Mouse (Mus musculus) forebrain, postnatal 0 days (tissue): ENCODE data around the gene Cacna2d1. TPM values are rescaled to one million over a fixed set of nuclear protein-coding genes. Genes with fewer than 3 reads are reported as not detected.

Experiments used
- ATAC-seq: fragments of 200-750 bp; cut with Nextera tagmentation; 2 replicates; pipeline ENCODE4 v1.8.0; 2017; ENCODE audit warnings: mild to moderate bottlenecking, moderate library complexity
- DNase-seq: peaks from one replicate; pipeline ENCODE4 v3.0.0-alpha.2; 2015
- H3K27ac ChIP-seq: fragments of 300-500 bp; sonication (generic); 2 replicates; pipeline ENCODE4 v1.5.1; 2014; ENCODE audit warnings: low read depth, mild to moderate bottlenecking, antibody characterized with exemption, low read length, moderate library complexity, mixed read lengths
- H3K27me3 ChIP-seq: fragments of 300-500 bp; sonication (generic); 2 replicates; pipeline ENCODE4 v1.6.1; 2014; ENCODE audit warnings: mild to moderate bottlenecking, low read length, mixed read lengths; ENCODE audit not compliant: insufficient read depth
- H3K36me3 ChIP-seq: fragments of 300-500 bp; sonication (generic); 2 replicates; pipeline ENCODE4 v1.6.1; 2014; ENCODE audit warnings: mild to moderate bottlenecking, moderate library complexity; ENCODE audit not compliant: insufficient read depth
- H3K4me1 ChIP-seq: fragments of 300-500 bp; sonication (generic); 2 replicates; pipeline ENCODE4 v1.6.1; 2014; ENCODE audit warnings: antibody characterized with exemption; ENCODE audit not compliant: insufficient read depth
- H3K4me2 ChIP-seq: fragments of 300-500 bp; sonication (generic); 2 replicates; pipeline ENCODE4 v1.6.1; 2014; ENCODE audit warnings: low read depth, mild to moderate bottlenecking, moderate library complexity
- H3K4me3 ChIP-seq: fragments of 300-500 bp; sonication (generic); 2 replicates; pipeline ENCODE4 v1.5.1; 2014; ENCODE audit warnings: low read depth, low read length, mixed read lengths
- H3K9ac ChIP-seq: fragments of 300-500 bp; sonication (generic); 2 replicates; pipeline ENCODE4 v1.6.1; 2014; ENCODE audit warnings: mild to moderate bottlenecking
- H3K9me3 ChIP-seq: fragments of 300-500 bp; sonication (generic); 2 replicates; pipeline ENCODE4 v1.6.1; 2016; ENCODE audit warnings: low read length
- CTCF ChIP-seq: sonication (generic); IDR thresholded peaks from 2 replicates; pipeline ENCODE4 v1.5.1; 2016; ENCODE audit warnings: antibody characterized with exemption, control low read depth, low read depth
- WGBS: fragments of 180-500 bp; shearing (Covaris S2); extraction: QIAGEN DNeasy Blood & Tissue Kit; methylation state at CpG from one replicate; pipeline ENCODE4 v1.1.7; 2014; 5-methylcytosine and 5-hydroxymethylcytosine counted together
- polyA plus RNA-seq: library from polyadenylated mRNA; unstranded; fragments of >200 nt; fragmentation: Nextera tagmentation; extraction: Ambion mirVana; gene quantifications from 2 replicates; pipeline ENCODE4 v1.2.1, GENCODE M21; 2015
- total RNA-seq: library from RNA; depleted of rRNA; stranded (reverse); fragments of >200 nt; gene quantifications from 2 replicates; pipeline ENCODE4 v1.2.3, GENCODE M21; 2014

Gene Cacna2d1
- total and polyA plus RNA-seq, 2 experiments from 2014 or later, result 28.5 to 80.4 TPM

- no peaks in the 10 kb centered on the region for H3K4me1 ChIP-seq
- H3K9ac ChIP-seq, result peak overlapping the region; percentile 93
- H3K4me2 ChIP-seq, result peak overlapping the region; percentile 81
- H3K9me3 ChIP-seq, result no peaks in the 10 kb centered on the region
- H3K36me3 ChIP-seq, result no peaks in the 10 kb centered on the region
- no peaks in the 10 kb centered on the region for H3K27me3 ChIP-seq
- DNase-seq (peak; percentile 75), ATAC-seq (peak; percentile 32)
- H3K4me3 ChIP-seq, result peak overlapping the region; percentile 72
- H3K27ac ChIP-seq, result peak overlapping the region; percentile 97
- 9% methylated on average over 17 of the region's 17 CpGs for WGBS
- TF ChIP-seq CTCF, result no peak
Observed at GRCm38 (mm10) chr5:15933581-15934375, 713 bp upstream of the Cacna2d1 start.

DNA sequence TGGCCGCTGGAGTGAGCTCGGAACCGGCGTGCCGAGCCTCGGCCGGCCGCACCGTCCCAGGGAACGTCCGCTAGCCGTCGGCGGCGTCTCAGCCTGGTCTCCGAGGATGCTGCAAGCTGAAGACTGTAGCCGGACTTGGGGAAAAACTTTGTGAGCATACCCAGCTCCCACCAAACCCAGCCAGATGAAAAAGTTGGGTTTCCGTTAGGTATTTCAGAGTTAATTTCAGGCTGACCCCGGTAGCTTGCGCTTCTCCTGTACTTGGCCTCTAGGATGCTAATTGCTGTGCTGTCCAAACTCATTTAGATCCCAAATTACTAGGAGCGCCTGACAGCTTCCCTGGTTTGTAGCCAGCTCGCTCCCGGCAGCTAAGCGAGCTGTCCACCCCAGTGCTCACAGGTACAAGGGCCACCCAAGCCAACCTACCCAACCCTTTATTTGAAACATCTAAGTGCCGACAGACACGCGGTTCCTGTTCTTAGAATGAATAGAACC, 790 bp downstream of the Cacna2d1 start:
- ATAC-seq (0 out of 2 replicates have a peak, but pooled peaks have one; percentile 2), DNase-seq (peak; percentile 68)
- peak overlapping the region; percentile 93 for H3K9ac ChIP-seq
- H3K27me3 ChIP-seq, result no peaks in the 10 kb centered on the region
- peak overlapping the region; percentile 97 for H3K27ac ChIP-seq
- H3K4me2 ChIP-seq, result peak overlapping the region; percentile 81
- no peaks in the 10 kb centered on the region for H3K36me3 ChIP-seq
- no peaks in the 10 kb centered on the region for H3K9me3 ChIP-seq
- no peak for TF ChIP-seq CTCF
- peak overlapping the region; percentile 72 for H3K4me3 ChIP-seq
- no peaks in the 10 kb centered on the region for H3K4me1 ChIP-seq
- WGBS, result under 1% methylated on average over 27 of the region's 27 CpGs

DNA sequence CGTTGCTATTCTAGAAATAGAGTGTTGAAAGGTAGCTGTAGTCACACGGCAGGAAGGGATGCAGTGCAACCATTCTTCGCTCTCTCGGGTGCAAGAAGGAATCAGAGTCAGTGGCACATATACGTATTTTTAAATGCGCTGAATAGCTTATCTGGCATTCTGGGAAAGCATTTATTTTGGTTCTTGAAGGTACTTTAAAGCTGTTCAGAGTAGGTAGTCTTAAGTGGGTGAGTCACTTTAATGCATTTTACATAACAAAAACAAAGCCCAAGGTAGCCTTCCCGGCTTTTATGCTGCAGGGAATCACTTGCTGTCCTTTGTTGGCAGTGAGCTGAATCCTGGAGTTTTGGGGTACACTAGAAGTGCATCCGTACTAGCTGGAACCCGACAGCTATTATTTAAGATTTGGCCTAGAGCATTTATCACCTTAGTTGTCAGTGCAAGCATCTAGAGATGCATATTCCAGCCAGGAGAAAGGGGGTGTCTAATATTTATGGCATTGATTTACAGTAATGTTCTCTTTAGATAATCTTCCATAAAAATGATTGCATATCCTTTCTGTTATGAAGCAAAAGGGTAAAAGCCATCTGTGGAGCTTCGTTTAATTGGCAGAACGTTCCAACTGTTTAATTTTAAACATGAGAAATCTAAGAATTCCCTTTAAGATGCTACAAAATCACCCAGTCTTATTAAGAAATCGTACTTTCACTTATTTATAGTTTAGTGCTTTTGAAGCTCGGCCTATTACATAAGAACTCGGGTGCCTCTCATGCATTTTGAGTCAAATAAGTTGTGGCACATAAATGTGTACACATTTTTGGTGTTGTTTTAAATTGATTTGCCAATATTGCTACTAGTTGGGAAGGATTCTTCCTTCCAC, 1.6 kb downstream of the Cacna2d1 start:
- H3K27ac ChIP-seq, result peak overlapping the region; percentile 97
- peak overlapping the region; percentile 81 for H3K4me2 ChIP-seq
- TF ChIP-seq CTCF, result no peak
- no peak for DNase-seq
- no peak for ATAC-seq
- no peaks in the 10 kb centered on the region for H3K9me3 ChIP-seq
- peak overlapping the region; percentile 93 for H3K9ac ChIP-seq
- H3K4me1 ChIP-seq, result no peaks in the 10 kb centered on the region
- no peaks in the 10 kb centered on the region for H3K36me3 ChIP-seq
- no peaks in the 10 kb centered on the region for H3K27me3 ChIP-seq
- H3K4me3 ChIP-seq, result peak overlapping the region; percentile 72
- 20% methylated on average over 14 of the region's 14 CpGs for WGBS

DNA sequence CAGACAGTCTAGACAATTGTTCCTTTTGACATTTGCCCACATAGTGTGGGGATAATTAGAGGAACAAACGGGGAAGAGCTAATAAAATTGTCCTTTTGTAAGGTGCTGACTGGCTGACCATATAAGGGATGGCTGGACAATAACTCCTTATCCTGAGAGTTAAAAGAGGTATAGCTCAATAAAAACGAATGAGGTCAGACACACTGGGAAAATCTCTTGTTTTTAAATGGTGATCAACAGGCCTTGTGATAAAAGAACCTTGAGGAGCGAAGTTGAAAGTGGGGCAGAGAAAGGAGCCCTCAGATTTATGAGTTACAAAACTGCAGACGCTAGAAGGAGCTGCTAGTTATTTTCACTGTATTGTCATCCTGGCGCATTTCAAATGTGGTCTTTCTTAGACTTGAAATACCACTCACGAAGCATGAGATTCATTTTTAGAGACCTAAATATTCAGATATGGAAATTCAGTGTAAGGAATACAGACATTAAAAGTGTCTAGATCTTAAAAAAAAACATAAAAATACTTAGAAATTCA, 6.8 kb downstream of the Cacna2d1 start:
- DNase-seq (no peak), ATAC-seq (0 out of 2 replicates have a peak, but pooled peaks have one; percentile 42)
- no peaks in the 10 kb centered on the region for H3K36me3 ChIP-seq
- H3K27ac ChIP-seq, result no peak overlapping the region
- no peak for TF ChIP-seq CTCF
- H3K4me2 ChIP-seq, result no peak overlapping the region
- no peaks in the 10 kb centered on the region for H3K27me3 ChIP-seq
- H3K9me3 ChIP-seq, result no peaks in the 10 kb centered on the region
- H3K4me3 ChIP-seq, result no peak overlapping the region
- H3K9ac ChIP-seq, result no peak overlapping the region
- no peaks in the 10 kb centered on the region for H3K4me1 ChIP-seq
- 28% methylated on average over 6 of the region's 6 CpGs for WGBS

GRCm38 (mm10) chr5:15942051-15942450, 7.6 kb downstream of the Cacna2d1 start:
- Histone ChIP-seq H3K27me3 (no peaks in the 10 kb centered on the region), H3K9ac (no peak overlapping the region), H3K4me2 (no peak overlapping the region), H3K9me3 (no peaks in the 10 kb centered on the region), H3K4me1 (no peaks in the 10 kb centered on the region), H3K27ac (no peak overlapping the region), H3K36me3 (no peaks in the 10 kb centered on the region), H3K4me3 (no peak overlapping the region)
- ATAC-seq (no peak), DNase-seq (no peak)
- no peak for TF ChIP-seq CTCF
- 73% methylated on average over 4 of the region's 4 CpGs for WGBS

DNA sequence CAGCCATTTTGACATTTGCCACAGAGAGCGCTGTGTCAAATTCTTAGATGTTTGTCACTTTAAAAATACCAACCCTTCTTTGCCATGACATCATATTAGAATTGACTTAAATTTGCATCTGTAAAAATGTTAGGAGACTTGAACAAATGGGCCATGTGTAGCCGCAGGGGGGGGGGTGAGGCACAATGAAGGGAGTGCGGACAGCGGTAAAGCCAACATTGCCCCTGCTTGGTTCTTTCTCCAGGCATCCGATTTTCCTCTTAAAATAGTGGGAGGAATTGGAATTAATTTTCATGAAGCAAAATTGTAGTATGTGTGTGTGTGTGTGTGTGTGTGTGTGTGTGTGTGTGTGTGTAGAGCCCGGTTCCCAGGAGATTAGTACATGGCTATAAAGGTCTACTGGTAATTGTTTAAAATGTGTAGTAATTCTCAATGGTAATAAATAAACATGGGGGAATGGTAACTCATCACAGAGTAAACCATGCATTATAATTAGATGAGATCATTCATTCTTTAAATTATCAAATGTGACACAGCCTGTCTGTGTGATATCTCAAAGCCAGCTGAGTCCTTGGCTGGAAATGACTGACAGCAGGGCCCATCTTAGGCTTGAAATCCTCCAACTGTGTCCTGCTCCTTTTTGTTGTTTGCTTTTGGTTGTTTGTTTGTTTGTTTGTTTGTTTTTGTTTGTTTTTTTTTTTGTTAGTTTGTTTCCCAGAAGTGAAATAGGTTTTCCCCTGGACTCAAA, 14.0 kb downstream of the Cacna2d1 start:
- Histone ChIP-seq H3K4me3 (no peak overlapping the region), H3K9ac (no peak overlapping the region), H3K27me3 (no peaks in the 10 kb centered on the region), H3K4me2 (no peak overlapping the region), H3K9me3 (no peaks in the 10 kb centered on the region), H3K36me3 (no peaks in the 10 kb centered on the region), H3K27ac (no peak overlapping the region; the same call in 1 of the 2 replicates), H3K4me1 (no peaks in the 10 kb centered on the region)
- DNase-seq (no peak), ATAC-seq (peak; percentile 74)
- no peak for TF ChIP-seq CTCF
- WGBS, result 57% methylated on average over 6 of the region's 6 CpGs
